Mouse (Mus musculus): ENCODE data around the gene Pla2g3. TPM values are rescaled to one million over a fixed set of nuclear protein-coding genes. Genes with fewer than 3 reads are reported as not detected.

The Pla2g3 gene
- polyA plus RNA-seq, 1 experiment from 2014 or later, result 0.76 TPM

DNA sequence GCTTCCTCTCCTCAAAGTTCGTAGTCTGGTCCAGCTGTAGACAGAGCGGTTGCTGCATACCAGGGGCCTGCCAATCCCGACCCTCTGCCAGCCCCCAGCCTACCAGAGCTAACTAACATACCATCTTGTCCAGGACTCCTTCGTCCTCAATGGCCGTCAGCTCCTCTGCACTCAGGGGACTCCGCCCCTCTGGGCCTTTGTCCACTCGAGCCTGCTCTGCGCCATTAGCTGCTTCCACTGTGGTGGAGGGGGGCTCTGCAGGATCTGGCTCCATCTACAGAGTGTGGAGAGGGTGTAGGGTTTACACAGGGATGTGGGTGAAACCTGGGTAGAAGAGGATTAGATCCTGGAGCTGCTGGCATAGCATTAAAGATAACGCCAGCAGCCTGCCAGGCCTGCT lies 38.1 kb downstream of the Pla2g3 start:
- ATAC-seq (ENCODE audit: insufficient number of reproducible peaks, low FRiP score, low TSS enrichment, low read depth), result no peak
- Histone ChIP-seq H3K27ac (replicated peaks; ENCODE audit: low read depth, low read length) (no peak overlapping the region), H3K36me3 (ENCODE audit: control insufficient read depth, insufficient read depth, low read length) (peaks cover 25% of the 10 kb centered on the region), H3K27me3 (ENCODE audit: control insufficient read depth, insufficient read depth, low read length) (no peaks in the 10 kb centered on the region), H3K4me2 (ENCODE audit: low read depth, severe bottlenecking) (no peak overlapping the region), H3K4me3 (ENCODE audit: low read depth, low read length) (no peak overlapping the region), H3K9ac (ENCODE audit: low read length) (no peak overlapping the region), H3K4me1 (ENCODE audit: control insufficient read depth, insufficient read depth, low read length) (no peaks in the 10 kb centered on the region), H3K9me3 (ENCODE audit: control insufficient read depth, low read length) (no peaks in the 10 kb centered on the region)
- DNase-seq (ENCODE audit: low spot score), result no peak
- WGBS, result 78% methylated on average over 9 of the region's 9 CpGs

DNA sequence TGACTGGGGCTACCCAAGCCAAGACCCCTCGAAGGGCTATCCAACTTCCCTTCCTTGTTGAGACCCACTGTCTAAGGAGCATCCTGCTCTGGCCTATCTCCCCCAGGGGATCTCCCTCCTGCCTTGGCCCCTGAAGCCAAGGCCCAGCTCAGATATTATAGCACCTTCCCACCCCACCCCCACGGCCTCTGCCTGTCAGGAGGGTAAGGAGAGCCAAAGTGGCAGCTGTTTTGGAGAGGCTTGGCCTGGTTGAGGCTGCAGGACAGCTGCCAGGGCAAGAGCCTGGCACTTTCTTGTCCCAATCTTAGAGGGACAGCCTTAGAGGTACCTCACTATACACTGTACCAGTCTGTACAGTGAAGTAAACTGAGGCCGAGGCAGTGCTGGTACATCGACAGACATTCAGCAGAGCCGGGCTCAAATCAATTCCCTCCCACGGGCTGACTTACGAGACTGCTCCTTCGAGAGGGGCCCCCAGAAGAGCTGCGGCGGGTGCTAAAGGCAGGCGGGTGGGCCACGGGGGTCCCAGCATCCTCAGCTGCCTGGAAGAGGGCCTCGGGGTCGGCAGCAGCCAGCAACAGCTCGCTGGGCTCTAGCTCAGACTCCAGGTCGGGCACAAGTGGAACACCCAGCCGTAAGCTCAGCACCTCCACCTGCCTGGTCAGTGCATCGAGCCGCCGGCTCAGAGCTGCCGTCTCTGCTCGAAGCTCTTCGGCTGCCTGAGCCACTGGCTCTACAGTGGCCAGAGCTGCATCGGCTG lies 39.1 kb downstream of the Pla2g3 start:
- H3K4me2 ChIP-seq (ENCODE audit: low read depth, severe bottlenecking), result no peak overlapping the region
- no peaks in the 10 kb centered on the region for H3K4me1 ChIP-seq (ENCODE audit: control insufficient read depth, insufficient read depth, low read length)
- ATAC-seq (ENCODE audit: insufficient number of reproducible peaks, low FRiP score, low TSS enrichment, low read depth) (no peak), DNase-seq (ENCODE audit: low spot score) (no peak)
- H3K27ac ChIP-seq (replicated peaks; ENCODE audit: low read depth, low read length), result no peak overlapping the region
- H3K9ac ChIP-seq (ENCODE audit: low read length), result no peak overlapping the region
- H3K9me3 ChIP-seq (ENCODE audit: control insufficient read depth, low read length), result no peaks in the 10 kb centered on the region
- WGBS, result 89% methylated on average over 24 of the region's 24 CpGs
- no peak overlapping the region for H3K4me3 ChIP-seq (ENCODE audit: low read depth, low read length)
- no peaks in the 10 kb centered on the region for H3K27me3 ChIP-seq (ENCODE audit: control insufficient read depth, insufficient read depth, low read length)
- H3K36me3 ChIP-seq (ENCODE audit: control insufficient read depth, insufficient read depth, low read length), result peaks cover 24% of the 10 kb centered on the region

DNA sequence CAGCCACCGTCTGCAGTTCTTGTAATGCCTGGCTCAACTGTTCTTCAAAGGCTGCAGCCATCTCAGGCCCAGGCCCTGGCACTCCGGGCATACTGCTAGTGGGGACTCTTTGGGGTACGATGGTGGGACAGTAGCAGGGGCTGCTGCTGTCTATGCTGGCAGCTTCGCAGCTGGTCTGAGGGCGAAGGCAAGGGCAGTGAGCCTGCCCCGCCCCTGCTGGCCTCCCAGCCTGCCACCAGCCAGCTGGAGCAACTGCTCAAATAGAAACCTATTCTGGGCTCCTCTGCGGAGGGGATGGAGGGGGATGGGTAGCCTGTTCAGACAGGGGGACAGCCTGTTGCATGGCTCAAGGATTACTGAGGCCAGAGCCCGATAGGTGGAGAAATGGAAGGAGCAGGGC lies 39.7 kb downstream of the Pla2g3 start:
- no peak overlapping the region for H3K4me2 ChIP-seq (ENCODE audit: low read depth, severe bottlenecking)
- H3K4me1 ChIP-seq (ENCODE audit: control insufficient read depth, insufficient read depth, low read length), result no peaks in the 10 kb centered on the region
- DNase-seq (ENCODE audit: low spot score) (no peak), ATAC-seq (ENCODE audit: insufficient number of reproducible peaks, low FRiP score, low TSS enrichment, low read depth) (no peak)
- H3K9ac ChIP-seq (ENCODE audit: low read length), result no peak overlapping the region
- H3K27ac ChIP-seq (replicated peaks; ENCODE audit: low read depth, low read length), result no peak overlapping the region
- H3K4me3 ChIP-seq (ENCODE audit: low read depth, low read length), result no peak overlapping the region
- 84% methylated on average over 8 of the region's 8 CpGs for WGBS
- H3K36me3 ChIP-seq (ENCODE audit: control insufficient read depth, insufficient read depth, low read length), result peaks cover 27% of the 10 kb centered on the region
- no peaks in the 10 kb centered on the region for H3K9me3 ChIP-seq (ENCODE audit: control insufficient read depth, low read length)
- no peaks in the 10 kb centered on the region for H3K27me3 ChIP-seq (ENCODE audit: control insufficient read depth, insufficient read depth, low read length)

DNA sequence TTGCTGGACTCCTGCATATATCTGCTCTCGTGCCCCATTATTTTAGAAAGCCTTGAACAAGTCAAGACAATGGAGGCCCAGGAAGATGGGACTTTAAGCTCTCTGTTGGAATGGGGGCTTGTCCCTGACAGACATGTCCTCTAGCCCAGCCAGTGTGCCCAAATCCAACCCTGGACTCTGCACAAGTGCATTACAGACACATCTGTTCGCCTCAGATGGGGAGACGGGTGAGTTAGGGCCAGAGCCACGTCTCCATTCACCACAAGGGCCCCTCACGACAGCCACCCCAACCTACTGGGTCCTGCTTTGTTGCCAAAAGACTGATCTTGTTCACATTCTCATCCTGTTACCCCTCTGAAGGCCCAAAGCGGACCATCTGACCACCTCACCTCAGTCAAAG lies 40.1 kb downstream of the Pla2g3 start:
- 92% methylated on average over 6 of the region's 6 CpGs for WGBS
- ATAC-seq (ENCODE audit: insufficient number of reproducible peaks, low FRiP score, low TSS enrichment, low read depth), result no peak

DNA sequence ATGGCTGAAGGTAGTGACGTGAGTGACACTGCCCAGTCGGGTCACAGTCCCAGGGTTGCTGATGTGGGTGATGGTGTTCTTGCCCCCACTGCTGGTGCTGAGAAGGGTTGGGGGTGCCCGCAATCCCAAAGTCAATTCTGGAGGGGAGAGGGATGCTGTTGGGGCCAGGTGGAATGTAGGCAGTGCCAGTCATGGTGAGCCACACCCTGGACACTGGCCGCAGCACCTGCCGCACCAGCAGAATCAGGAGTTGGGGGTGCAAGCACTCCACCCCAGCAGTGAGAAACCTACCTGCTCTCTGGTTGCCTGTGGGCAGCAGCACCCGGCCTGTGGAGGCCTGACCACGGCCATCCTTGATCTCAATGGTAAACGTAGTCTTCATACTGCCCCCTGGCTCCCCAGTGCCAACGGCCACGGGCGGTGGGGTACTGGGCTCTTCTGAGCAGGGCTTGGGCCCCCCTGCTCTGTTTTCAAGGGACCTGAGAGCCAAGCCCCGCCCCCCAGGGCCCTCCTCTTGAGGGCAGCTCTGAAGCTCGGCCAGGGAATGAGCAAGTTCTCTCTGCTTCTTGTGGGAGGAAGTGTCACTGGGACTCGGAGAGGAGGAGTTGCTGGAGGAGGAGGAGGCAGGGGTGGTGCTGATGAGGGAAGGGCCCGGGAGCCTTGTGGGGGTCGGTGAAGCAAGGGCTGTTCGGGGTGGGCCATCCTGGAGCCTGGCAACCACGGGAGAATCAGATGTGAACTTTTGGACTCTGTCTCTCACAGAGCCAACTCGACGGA lies 41.6 kb downstream of the Pla2g3 start:
- ATAC-seq (ENCODE audit: insufficient number of reproducible peaks, low FRiP score, low TSS enrichment, low read depth) (no peak), DNase-seq (ENCODE audit: low spot score) (no peak)
- Histone ChIP-seq H3K36me3 (ENCODE audit: control insufficient read depth, insufficient read depth, low read length) (peaks cover 28% of the 10 kb centered on the region), H3K27me3 (ENCODE audit: control insufficient read depth, insufficient read depth, low read length) (no peaks in the 10 kb centered on the region), H3K27ac (replicated peaks; ENCODE audit: low read depth, low read length) (no peak overlapping the region), H3K4me3 (ENCODE audit: low read depth, low read length) (no peak overlapping the region), H3K9me3 (ENCODE audit: control insufficient read depth, low read length) (no peaks in the 10 kb centered on the region), H3K4me2 (ENCODE audit: low read depth, severe bottlenecking) (no peak overlapping the region), H3K4me1 (ENCODE audit: control insufficient read depth, insufficient read depth, low read length) (no peaks in the 10 kb centered on the region), H3K9ac (ENCODE audit: low read length) (no peak overlapping the region)
- 83% methylated on average over 20 of the region's 20 CpGs for WGBS

More for the DNA sequence above, 40.1 kb downstream of the Pla2g3 start:
- peaks cover 28% of the 10 kb centered on the region for H3K36me3 ChIP-seq (ENCODE audit: control insufficient read depth, insufficient read depth, low read length)
- no peak for DNase-seq (ENCODE audit: low spot score)
- H3K9me3 ChIP-seq (ENCODE audit: control insufficient read depth, low read length), result no peaks in the 10 kb centered on the region
- H3K4me3 ChIP-seq (ENCODE audit: low read depth, low read length), result no peak overlapping the region
- no peaks in the 10 kb centered on the region for H3K4me1 ChIP-seq (ENCODE audit: control insufficient read depth, insufficient read depth, low read length)
- H3K27me3 ChIP-seq (ENCODE audit: control insufficient read depth, insufficient read depth, low read length), result no peaks in the 10 kb centered on the region
- no peak overlapping the region for H3K9ac ChIP-seq (ENCODE audit: low read length)
- no peak overlapping the region for H3K4me2 ChIP-seq (ENCODE audit: low read depth, severe bottlenecking)
- no peak overlapping the region for H3K27ac ChIP-seq (replicated peaks; ENCODE audit: low read depth, low read length)

DNA sequence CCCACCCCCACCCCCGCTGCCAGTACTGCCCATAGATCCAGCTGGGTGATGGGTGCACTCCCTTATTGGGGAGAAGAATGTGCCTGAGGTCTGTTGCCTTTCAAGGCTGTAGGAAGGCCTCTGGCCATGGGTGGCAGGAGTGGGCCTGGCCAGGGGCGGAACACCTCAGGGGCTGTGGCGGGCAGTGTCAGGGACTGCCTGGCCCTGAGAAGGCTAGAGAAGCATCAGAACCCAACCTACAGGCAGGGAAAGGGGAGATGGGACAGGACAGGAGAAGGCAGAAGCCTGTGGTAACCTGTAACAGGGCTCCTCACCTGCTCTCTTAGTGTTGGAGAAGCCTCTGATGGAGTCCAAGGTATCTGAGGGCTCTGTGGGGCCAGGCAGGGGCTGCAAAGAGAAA lies 42.6 kb downstream of the Pla2g3 start:
- Histone ChIP-seq H3K9ac (ENCODE audit: low read length) (no peak overlapping the region), H3K4me2 (ENCODE audit: low read depth, severe bottlenecking) (no peak overlapping the region), H3K27ac (replicated peaks; ENCODE audit: low read depth, low read length) (no peak overlapping the region), H3K4me1 (ENCODE audit: control insufficient read depth, insufficient read depth, low read length) (peaks cover 2% of the 10 kb centered on the region; the same call in 1 of the 2 replicates), H3K9me3 (ENCODE audit: control insufficient read depth, low read length) (no peaks in the 10 kb centered on the region), H3K4me3 (ENCODE audit: low read depth, low read length) (no peak overlapping the region), H3K36me3 (ENCODE audit: control insufficient read depth, insufficient read depth, low read length) (peaks cover 24% of the 10 kb centered on the region), H3K27me3 (ENCODE audit: control insufficient read depth, insufficient read depth, low read length) (no peaks in the 10 kb centered on the region)
- WGBS, result 94% methylated on average over 3 of the region's 3 CpGs
- ATAC-seq (ENCODE audit: insufficient number of reproducible peaks, low FRiP score, low TSS enrichment, low read depth), result no peak
- no peak for DNase-seq (ENCODE audit: low spot score)

DNA sequence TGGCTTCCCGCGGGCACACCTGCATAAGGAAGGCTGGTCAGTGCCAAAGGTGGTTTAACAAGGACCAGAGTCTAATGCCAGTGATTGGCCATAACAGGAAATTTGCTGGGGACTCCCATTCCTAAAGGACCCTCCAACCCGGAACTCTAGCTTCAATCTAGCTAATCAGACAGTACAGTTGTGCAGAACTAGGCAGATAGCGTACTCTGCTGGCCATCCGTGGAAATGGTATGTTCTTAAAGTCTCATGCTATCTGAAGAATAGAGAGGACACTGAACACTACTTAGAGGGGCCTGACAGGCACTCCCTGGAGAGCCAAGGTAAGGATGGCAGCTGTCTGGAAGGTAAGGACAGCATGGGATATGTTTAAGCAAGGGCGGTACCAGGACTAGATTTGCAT lies 43.5 kb downstream of the Pla2g3 start:
- no peak overlapping the region for H3K27ac ChIP-seq (replicated peaks; ENCODE audit: low read depth, low read length)
- peaks cover 23% of the 10 kb centered on the region for H3K36me3 ChIP-seq (ENCODE audit: control insufficient read depth, insufficient read depth, low read length)
- H3K27me3 ChIP-seq (ENCODE audit: control insufficient read depth, insufficient read depth, low read length), result no peaks in the 10 kb centered on the region
- DNase-seq (ENCODE audit: low spot score) (no peak), ATAC-seq (ENCODE audit: insufficient number of reproducible peaks, low FRiP score, low TSS enrichment, low read depth) (no peak)
- no peak overlapping the region for H3K9ac ChIP-seq (ENCODE audit: low read length)
- H3K4me3 ChIP-seq (ENCODE audit: low read depth, low read length), result no peak overlapping the region
- WGBS, result 82% methylated on average over 6 of the region's 6 CpGs
- peaks cover 7% of the 10 kb centered on the region; the same call in 1 of the 2 replicates for H3K4me1 ChIP-seq (ENCODE audit: control insufficient read depth, insufficient read depth, low read length)
- H3K4me2 ChIP-seq (ENCODE audit: low read depth, severe bottlenecking), result no peak overlapping the region
- H3K9me3 ChIP-seq (ENCODE audit: control insufficient read depth, low read length), result no peaks in the 10 kb centered on the region

DNA sequence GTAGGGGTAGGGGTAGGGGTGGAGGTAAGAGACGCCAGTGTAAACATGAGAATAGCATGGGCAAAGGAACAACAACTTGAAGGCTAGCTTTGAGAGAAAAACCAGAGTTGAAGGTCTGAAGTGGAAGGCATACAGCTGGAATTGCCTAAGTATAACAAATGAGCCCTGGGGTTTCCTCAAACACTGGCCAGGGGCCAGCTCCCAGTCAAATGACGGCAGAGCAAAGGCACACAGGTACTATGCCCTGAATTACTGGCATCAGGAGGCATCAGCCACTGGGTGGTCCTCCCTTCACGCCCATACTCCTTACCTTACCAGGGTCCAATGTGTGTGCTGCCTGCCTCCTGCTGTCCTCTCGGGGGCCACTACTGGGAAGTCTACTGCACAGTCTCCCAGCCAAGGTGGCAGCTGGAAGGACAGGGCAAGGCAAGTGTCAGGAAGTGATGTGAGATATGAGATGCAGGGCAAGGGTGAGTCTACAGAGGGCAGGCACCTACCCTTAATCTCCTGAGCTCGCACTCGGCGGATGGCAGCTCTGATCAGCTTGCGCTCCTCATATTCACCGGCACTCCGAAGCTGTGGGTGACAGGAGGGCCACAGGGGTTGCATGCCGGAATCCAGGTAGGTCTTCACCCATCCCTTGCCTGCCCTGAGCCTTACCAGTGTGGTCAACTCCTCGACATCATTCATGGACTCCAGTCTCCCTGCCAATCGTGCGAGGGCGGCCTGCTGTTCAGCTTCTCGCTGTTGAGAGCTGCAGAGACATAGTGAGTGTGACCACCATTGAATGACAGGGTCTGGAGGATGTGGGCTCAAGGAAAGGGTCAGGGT lies 44.2 kb downstream of the Pla2g3 start:
- Histone ChIP-seq H3K9me3 (ENCODE audit: control insufficient read depth, low read length) (no peaks in the 10 kb centered on the region), H3K9ac (ENCODE audit: low read length) (no peak overlapping the region), H3K27me3 (ENCODE audit: control insufficient read depth, insufficient read depth, low read length) (no peaks in the 10 kb centered on the region), H3K36me3 (ENCODE audit: control insufficient read depth, insufficient read depth, low read length) (peaks cover 23% of the 10 kb centered on the region), H3K4me2 (ENCODE audit: low read depth, severe bottlenecking) (no peak overlapping the region), H3K27ac (replicated peaks; ENCODE audit: low read depth, low read length) (no peak overlapping the region), H3K4me3 (ENCODE audit: low read depth, low read length) (no peak overlapping the region), H3K4me1 (ENCODE audit: control insufficient read depth, insufficient read depth, low read length) (peaks cover 7% of the 10 kb centered on the region; the same call in 1 of the 2 replicates)
- DNase-seq (ENCODE audit: low spot score) (no peak), ATAC-seq (ENCODE audit: insufficient number of reproducible peaks, low FRiP score, low TSS enrichment, low read depth) (no peak)
- WGBS, result 90% methylated on average over 16 of the region's 16 CpGs

All from limb, embryonic 11.5 days (tissue).